Mouse (Mus musculus): ENCODE results near the gene Spryd3.
"Not testable (repeated sequence)": the region's sequence is repeated elsewhere in the genome, so short reads cannot be mapped to it uniquely, and the experiment has no call there.

Spryd3 gene

DNA sequence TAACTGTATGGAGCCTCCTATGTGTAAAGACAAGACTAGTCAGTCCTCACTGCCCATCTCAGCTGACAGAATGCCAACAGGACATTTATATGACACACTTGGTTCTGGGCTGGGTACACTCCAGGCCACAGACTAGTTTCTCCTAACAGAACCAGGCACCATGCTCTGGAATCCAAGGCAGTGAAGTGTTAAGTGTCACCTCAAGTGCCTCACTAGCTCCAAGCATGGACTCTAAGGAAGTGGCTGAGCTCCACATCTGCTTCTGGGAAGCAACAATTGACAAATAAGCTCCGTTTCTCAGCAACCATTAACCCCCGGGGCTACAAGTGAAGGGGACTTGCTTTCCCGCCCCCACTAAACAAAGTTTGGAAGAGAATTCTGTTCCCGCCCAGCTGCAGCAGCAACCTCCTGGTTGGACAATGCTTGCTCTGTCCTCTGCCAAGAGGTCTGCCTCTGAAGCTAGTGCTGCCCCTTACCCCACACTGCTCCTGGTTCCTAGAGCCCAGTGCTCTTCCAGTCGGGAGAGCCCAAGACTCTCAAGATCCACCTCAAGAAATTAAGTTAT, 38.0 kb downstream of the Spryd3 start:
- no peak for DNase-seq

DNA sequence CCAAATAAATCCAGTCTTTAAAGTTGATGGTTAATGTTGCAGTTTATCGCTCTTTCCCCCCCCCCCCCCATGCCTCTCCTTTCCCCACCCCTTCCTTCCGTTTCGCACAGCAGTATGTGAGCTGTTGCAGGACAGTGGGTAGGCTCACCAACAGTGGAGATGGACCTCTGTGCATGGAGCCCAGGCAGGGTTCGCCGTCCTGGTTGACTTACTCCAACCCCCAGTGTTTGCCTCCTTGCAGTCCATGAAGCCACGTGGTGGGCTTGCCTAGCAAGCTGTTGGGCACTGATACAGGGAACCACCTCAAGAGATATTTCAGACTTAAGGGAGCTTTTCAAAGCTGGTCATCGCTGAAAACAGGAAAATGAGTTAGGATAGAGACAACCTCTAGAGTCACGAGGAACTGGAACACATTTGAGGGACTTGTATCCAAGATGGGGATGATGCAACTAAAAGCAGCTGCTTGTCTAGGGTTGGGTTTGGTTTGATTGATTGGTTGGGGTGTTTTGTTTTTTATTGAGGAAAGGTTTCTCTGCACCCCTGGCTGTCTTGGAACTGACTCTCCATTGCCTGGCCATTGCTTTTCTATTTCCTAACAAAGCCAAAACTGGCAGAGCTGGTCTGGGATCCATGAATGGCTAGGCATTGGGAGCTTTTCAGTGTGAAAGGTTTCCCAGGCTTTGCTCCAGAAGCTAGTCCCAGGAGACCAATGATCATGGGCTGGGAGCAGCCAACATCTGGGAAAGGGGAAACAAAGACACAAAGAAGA, 38.7 kb downstream of the Spryd3 start:
- DNase-seq, result no peak

DNA sequence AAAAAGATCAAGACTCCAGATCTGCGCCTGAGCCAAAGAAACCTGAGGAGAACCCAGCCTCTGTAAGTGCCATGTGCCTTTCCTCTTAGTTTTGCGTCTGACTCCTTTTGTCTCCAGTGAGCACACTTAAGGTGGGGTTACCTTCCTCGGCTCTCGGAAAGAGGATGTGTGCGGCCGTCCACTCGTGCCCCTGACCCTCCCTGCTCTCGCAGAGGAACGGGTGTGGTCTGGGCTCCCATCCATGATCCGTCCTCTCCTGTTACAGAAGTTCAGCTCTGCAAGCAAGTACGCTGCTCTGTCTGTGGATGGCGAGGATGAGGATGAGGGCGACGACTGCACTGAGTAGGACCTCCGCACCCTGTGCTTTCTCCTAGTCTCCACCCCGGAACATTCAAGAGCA, 41.0 kb downstream of the Spryd3 start:
- DNase-seq, result no peak

DNA sequence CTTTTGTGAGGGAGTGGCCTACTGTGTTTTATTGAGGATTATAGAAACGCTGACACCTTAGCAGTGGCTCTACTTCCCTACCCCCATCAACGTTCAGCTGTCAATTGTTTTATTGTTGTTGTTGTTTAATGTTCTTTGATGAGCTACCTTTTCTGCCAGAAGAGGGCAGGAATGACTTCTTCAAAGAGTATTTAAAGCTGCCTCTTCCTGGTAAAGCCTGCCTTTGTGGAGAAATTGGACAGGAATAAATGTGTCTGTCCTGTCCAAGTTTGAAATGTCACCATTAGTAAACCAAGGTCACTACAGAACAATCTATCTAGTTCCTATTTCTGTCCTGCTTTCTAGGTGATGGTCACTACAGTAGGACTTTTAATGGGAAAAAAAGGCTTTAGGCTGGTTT, 41.9 kb downstream of the Spryd3 start:
- no peak for DNase-seq

DNA sequence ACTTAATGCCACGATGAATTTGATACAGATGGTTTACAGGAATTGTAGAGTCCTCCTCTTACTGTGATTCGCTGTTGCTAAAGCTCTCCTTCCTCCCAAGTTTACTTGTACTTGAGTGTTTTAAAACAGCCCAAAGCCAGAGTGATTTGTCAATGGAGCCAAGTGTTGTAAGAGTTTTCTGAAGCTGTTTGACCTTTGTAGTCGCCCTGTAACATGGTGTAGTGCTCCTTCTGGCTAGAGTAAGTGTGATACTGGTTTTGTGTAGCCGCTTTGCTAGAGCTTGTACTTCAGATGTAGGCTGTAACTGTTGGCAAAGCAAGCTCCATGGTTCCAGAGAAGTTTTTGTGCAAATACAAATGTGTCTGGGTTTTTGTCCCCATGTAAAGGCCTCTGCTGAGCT, 43.8 kb downstream of the Spryd3 start:
- DNase-seq, result no peak

DNA sequence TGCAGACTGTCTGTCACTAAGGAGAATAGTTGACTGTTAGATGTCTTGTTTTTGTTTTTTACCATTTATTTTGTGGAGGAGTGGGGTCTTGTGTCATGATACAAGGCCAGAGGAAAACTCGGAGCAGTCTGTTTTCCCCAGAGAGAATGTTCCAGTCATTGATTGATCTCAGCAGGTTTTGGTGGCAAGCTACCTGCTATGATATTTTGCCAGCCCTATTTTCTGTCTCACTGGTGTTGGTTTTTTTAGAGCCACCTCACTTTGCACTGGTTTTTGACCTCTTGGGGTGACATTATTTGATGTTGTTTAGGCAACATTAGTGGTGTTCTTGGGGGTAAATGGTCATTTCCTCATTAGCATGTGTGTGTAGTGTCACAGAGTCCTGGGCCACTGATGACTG, 44.3 kb downstream of the Spryd3 start:
- no peak for DNase-seq

DNA sequence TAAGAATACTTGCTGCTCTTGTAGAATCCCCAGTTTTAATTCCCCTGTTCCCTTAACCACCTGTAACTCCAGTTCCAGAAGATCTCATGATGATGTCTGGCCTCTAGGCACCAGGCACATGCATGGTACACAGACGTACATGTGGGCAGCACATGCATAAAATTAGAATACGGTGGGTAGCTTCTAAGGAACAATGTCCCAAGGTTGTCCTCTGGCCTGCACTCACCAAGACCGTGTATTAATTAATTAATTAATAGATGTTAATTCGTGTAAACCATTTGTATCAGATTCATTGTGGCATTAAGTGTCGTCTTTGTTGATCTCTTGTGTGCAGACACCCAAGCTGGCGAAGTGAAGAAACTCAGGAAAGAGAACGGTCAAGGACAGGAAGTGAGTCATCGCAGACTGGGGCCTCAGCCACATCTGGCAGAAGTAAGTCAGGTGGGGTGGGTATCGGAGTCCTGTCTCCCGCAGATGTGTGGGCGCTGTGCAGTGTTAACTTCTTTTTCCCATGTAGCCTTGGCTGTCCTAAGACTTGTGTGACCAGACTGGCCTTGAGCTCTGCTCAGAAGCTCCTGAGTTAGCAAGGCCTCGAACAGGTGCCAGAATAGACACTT, 44.9 kb downstream of the Spryd3 start:
- no peak for DNase-seq

DNA sequence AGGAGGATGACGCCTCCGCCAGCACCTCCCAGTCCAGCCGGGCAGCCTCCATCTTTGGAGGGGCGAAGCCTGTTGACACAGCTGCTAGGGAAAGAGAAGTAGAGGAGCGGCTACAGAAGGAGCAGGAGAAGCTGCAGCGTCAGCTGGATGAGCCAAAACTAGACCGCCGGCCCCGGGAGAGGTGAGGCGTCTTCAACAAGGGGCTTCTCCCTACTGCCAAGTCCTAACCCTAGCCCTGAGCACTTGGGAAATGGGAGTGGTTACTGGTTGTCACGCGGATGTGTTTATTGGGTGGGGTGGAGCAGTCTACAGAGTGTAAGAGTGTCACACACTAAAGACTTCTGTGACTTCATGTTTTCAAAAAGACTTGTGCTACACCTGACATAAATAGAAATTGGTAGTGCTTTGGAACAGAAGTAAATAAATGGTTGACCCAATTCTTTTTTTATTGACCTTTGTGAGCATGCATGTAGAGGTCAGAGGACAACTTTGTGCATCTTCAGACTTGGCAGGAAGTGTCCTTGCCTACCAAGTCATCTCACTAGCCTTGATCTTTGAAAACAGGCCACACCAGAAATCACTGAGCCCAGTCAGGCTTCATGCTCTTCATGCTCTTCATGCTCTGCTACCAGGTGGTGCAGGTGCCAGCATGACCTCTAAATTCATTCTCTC, 46.0 kb downstream of the Spryd3 start:
- DNase-seq, result no peak

DNA sequence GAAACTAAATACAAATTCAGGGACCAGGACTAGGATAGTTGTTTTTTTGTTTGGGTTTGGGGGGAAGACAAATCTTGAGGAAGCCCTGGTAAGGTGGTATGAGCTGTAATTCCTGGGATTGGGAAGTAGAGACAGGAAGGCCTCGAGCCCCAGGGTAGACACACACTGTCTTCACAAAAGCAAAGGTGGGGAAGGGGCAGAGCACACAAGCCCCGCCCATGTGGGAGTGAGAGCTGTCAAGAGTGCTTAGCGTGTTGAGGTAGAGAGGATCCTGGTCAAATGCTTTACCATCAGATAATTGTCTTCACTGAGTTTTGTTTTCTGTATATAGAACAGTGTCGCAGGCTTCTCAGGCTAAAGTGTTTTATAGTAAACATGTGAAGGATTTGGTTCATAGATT, 53.0 kb downstream of the Spryd3 start:
- DNase-seq, result no peak

DNA sequence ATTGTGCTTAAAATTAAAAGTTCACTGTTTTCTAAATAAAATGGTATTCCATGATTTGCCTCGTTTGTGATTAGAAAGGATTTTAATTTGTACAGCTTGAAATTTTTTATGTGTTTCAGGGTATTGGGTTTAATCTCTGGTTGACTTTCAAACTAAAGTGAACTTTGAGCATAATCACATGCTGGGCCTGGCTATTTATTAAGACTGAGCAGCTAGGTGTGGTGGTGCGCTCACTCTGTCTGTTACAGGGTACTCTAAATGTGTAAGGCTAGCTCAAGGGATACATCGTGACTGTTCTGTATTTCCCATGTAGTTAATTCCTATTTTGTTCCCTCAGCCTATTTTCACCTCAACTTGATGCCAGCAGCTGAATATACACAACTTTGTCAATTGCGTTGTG, 53.9 kb downstream of the Spryd3 start:
- no peak for DNase-seq

DNA sequence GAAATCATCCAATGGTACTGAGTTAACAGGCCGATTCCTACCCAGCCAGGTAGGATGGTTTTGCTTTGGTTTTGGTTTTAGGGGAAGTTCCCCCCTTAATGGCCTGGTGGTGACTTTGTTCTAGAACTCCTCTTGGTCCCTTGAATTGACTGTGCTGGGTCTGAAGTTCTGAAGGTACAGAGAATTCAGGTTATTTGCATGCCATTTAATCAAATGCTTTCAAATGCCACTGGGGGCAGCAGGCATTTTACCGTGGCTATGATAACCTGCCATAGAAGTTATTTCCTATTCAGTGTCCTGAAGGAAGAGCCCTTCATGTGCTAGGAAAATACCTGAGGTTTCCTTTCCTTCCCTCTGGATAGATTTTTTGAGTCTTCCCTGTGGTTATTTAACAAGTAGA, 55.6 kb downstream of the Spryd3 start:
- DNase-seq, result no peak

DNA sequence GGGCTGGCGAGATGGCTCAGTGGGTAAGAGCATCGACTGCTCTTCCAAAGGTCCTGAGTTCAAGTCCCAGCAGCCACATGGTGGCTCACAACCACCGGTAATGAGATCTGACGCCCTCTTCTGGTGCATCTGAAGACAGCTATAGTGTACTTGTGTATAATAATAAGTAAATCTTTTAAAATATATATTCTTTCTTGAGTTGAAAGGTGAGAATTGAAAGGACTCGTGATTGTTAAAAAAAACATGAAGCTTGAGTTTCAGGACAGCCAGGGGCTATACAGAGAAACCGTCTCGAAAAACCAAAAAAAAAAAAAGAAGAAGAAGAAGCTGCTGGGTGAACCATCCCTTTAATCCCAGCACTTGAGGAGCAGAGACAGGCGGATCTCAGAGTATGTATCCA, 56.1 kb downstream of the Spryd3 start:
- not testable (repeated sequence) for DNase-seq

DNA sequence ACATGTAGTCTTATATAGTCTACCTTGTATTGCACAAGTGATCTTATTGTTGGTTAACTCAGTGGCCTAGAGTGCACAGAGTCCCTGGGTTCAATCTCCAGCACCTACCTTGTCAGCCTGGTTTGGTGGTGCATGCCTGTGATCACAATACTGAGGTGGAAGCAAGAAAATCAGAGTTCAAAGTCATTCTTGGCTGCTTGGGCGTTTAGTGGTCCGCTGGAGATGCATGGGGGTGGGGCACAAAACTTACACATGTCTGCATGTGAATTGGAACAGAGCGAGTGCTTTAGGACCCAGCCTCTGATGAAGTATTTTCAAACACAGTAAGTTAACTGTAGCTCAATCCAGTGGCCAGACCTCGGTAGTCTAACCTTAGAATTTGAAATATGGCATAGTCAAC, 56.8 kb downstream of the Spryd3 start:
- no peak for DNase-seq

DNA sequence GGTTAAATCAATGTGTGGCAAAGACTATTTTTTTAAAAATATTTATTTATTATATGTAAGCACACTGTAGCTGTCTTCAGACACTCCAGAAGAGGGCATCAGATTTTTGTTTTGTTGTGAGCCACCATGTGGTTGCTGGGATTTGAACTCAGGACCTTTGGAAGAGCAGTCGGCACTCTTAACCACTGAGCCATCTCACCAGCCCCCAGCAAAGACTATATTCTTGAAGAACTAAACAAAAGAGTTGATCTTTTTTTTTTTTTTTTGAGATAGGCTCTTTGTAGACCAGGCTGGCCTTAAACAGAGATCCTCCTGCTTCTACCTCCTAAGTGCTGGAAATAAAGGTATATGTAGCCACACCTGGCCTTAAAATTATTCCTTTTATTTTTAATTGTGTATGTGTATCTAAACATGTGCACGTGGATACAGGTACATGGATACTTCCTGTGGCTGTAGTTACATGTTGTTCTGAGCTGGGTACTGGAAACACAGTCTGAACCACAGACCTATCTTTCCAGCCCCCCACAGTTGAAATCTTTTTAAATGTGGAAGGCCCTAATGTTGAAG, 58.8 kb downstream of the Spryd3 start:
- DNase-seq, result no peak

DNA sequence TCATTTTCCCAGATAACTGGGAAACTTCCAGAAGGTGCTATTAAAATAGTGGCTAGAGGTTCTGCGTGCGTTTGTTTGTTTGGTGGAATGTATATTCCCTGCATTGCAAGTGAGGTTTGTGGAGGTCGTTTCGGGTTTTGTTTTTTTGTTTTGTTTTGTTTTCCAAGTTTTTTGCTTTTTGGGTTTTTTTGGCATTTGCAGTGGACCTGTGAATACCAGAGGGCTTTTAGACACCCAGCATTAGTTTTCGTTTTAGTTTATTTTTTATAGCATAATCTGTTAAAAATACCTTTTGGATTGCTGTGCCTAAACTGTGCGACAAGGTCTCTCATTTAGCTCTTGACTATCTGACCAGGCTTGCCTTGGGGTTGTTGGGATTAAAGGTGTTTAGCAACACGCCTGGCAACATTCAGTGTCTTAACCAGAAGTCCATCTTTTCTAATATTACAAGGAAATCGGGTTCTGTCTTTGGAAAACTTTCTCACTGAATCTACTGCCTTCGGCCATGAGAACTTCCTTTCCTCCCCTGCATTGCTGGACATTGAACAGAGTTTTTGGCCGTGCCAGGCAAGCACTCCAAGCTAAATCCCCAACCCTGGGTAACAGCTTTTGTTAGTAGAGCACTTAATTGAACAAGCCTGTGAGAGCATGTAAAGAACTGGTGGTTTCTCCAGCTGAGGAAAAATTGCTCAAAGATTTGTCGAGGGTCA, 61.0 kb downstream of the Spryd3 start:
- no peak for DNase-seq

DNA sequence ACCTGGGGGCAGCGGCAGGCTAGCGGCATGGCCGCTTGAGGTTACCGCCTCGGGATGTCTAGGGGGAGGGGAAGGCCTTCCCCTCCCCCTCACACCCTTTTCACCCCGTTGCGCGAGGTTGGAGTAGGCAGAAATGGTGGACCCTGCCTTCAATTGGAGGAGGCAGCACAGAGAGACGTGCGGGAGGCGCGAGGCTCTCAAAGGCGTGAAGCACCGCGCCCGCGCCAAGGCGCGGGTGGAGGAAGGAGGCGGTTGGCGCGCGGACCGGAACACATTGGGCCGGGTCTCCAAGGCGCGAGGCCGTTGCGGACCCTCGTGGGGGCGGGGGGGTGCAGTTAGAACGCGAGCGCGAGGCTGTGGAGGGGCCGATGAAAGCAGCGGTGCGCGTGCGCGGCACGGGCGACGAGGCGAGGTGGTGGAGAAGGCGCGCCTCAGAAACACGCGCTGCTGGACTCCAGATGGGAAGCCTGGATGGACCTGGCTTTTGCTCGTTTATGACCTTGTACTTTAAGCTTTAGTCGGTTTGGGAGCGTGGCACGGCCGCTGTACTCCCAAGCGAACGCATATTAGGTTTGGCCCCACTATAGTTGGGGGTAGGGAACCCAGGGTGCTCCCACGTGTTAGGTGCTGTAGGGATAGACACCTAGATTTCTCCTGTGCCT, 61.8 kb downstream of the Spryd3 start:
- peak; percentile 74 for DNase-seq

DNA sequence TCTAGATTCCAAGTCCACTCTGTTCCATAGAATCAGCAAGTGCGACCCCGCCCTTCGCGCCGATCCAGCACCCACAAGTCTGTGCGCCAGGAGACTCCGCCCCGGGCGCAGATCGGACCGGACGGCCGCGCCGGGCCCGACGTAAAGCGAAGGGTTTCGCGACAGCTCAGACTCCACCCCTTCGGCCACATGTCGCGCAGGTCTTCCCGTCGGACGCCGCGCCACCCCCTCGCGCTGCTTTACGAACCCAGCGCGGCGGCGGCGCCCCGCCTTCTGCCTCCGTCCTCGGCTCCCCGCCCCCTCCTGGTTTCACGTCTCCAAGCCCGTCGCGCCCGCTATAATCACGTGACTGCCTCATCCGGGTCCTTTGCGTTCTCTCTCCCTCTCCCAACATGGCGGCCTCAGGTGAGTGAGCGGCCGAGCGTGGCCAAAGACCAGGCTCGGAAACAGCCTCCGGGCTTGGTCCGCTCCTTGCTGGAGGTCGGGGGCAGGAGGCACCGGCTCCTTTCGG, 62.4 kb downstream of the Spryd3 start, which contains the start of gene Eif4b:
Eif4b (plus strand) TSS at position 215 of the 511 bp plus-strand sequence.
- peak; percentile 100 for DNase-seq

DNA sequence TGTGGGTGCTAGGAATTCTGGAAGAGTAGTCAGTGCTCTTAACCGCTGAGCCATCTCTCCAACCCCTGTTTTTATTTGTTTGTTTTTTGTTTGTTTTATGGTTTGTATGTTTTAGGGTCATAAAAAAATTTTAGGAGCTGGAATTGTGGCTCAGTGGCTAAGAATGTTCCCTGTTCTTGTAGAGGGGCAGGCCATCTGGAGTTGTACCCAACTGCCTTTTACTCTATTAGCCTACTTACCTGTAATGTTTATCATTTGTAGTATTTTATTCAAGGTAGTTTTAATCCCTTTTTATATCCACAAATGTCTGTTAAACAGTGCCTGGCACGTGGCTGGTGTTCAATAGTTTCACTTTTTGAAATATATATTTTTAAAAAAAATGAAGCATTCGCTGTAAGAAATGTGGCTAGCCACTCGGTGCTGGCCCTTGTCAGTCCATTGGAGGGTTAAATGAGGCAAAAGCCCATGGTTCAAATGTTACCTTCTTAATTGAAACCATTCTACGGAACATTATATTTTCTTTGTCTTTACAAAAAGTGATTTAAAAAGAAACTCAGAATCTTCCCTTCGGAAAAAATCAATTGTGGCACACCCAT, 63.0 kb downstream of the Spryd3 start:
- DNase-seq, result no peak

DNA sequence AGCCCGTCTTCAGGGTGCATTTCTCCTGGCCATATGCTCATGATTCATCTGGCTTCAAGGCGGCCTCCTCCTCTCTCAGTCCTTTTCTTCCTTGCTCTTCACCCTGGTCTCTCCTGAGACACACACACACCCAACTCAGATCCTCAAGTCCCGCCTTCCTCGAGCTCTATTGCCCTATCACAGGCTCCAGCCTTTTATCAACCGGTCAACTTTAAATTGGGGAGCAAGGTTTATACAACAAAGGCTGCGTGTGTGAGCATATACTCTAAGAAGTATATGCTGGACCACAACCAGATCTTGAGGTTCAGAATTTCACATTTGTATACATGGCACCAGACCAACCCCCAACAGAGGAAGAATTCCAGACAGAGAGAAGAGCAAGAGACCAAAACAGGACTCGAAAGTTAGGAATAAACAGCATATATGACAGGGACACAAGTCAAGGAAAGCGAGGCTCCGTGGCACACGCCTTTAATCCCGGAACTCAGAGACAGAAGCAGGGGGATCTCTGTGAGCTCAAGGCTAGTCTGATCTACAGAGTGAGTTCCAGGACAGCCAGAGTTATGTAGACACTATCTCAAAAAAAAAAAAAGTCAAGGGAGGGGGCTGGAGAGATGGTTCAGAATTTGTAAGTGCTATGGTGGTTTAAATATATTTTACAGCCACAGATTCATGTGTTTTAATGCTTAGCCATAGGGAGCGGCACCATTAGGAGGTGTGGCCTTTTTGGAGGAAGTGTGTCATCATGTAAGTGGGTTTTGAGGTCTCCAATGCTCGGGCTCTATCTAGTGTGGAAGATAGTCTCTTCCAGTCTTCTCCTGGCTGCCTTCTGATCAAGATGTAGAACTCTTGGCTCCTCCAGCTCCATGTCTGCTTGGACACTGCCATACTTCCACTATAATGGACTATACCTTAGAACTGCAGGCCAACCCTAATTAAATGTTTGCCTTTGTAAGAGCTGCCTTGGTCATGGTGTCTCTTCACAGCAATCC, 65.3 kb downstream of the Spryd3 start:
- DNase-seq, result no peak

All from lung, postnatal 10 days (tissue).